Mouse (Mus musculus) G1E (cell line): Measurements from ENCODE around the gene Dtymk. TPM values are rescaled to one million over a fixed set of nuclear protein-coding genes. Genes with fewer than 3 reads are reported as not detected.
"Not testable (repeated sequence)": the region's sequence is repeated elsewhere in the genome, so short reads cannot be mapped to it uniquely, and the experiment has no call there.

Source experiments
- ATAC-seq: 2 replicates; pipeline ENCODE4 v1.8.0; 2016; ENCODE audit warnings: mild to moderate bottlenecking; ENCODE audit not compliant: insufficient number of reproducible peaks, poor library complexity, low FRiP score, severe bottlenecking; ENCODE audit errors: extremely low read depth
- DNase-seq: peaks from one replicate; pipeline ENCODE4 v3.0.0; 2012; ENCODE audit warnings: low spot score
- H3K27me3 ChIP-seq: 2 replicates; pipeline ENCODE4 v1.6.1; 2012; ENCODE audit warnings: mild to moderate bottlenecking, low read length, inconsistent platforms; ENCODE audit not compliant: insufficient read depth
- H3K36me3 ChIP-seq: replicated peaks from 2 replicates; pipeline ENCODE3; 2012; ENCODE audit warnings: mild to moderate bottlenecking, inconsistent platforms
- H3K4me1 ChIP-seq: 2 replicates; pipeline ENCODE4 v1.6.1; 2012; ENCODE audit warnings: low read depth, low read length, inconsistent platforms, mixed read lengths; ENCODE audit not compliant: insufficient read depth
- H3K4me3 ChIP-seq: 2 replicates; pipeline ENCODE4 v1.5.1; 2012; ENCODE audit warnings: low read depth, mild to moderate bottlenecking, inconsistent platforms, low read length, moderate library complexity, mixed read lengths
- H3K9me3 ChIP-seq: replicated peaks from 2 replicates; pipeline ENCODE4 v1.6.1; 2012; ENCODE audit warnings: inconsistent platforms
- CTCF ChIP-seq: IDR thresholded peaks from 2 replicates; pipeline ENCODE4 v1.5.1; 2012; ENCODE audit warnings: low read depth, low read length, inconsistent platforms, mixed read lengths
- GATA1 ChIP-seq: IDR thresholded peaks from 2 replicates; pipeline ENCODE4 v1.6.1; 2012; ENCODE audit warnings: borderline replicate concordance, low read length, inconsistent platforms, mixed read lengths
- GATA2 ChIP-seq: IDR thresholded peaks from 2 replicates; pipeline ENCODE4 v1.6.1; 2012; ENCODE audit warnings: low read depth, low read length, inconsistent platforms, borderline replicate concordance
- POLR2AphosphoS5 ChIP-seq: IDR thresholded peaks from 2 replicates; pipeline ENCODE4 v1.6.1; 2012; ENCODE audit warnings: low read depth, low read length, inconsistent platforms; ENCODE audit not compliant: insufficient replicate concordance
- TAL1 ChIP-seq: conservative IDR thresholded peaks from 2 replicates; pipeline ENCODE4 v1.6.1; 2012; ENCODE audit warnings: low read depth, low read length, inconsistent platforms, mixed read lengths
- polyA plus RNA-seq: library from polyadenylated mRNA; stranded (reverse); fragments of >175 nt; gene quantifications from 2 replicates; pipeline ENCODE4 v1.2.3, GENCODE M21; 2012
- total RNA-seq, 2 experiments: library from RNA; stranded (forward) in 1 of 2; stranded (reverse) in 1 of 2; fragments of 200-1000 nt in 1 of 2; fragments of >200 nt in 1 of 2; fragmentation: Nextera tagmentation in 1 of 2; gene quantifications; 2 replicates each; pipeline ENCODE4 v1.2.3; 2014 to 2017

The Dtymk gene
- total and polyA plus RNA-seq, 3 experiments, result 129 to 414 (median 291) TPM

GRCm38 (mm10) chr1:93834671-93835150 is 33.0 kb upstream of the Dtymk start:
- Histone ChIP-seq H3K4me3 (no peak overlapping the region), H3K27me3 (no peaks in the 10 kb centered on the region), H3K4me1 (peaks cover 10% of the 10 kb centered on the region), H3K36me3 (peaks cover 52% of the 10 kb centered on the region), H3K9me3 (no peaks in the 10 kb centered on the region)
- ATAC-seq (no peak), DNase-seq (peak; percentile 0)
- TF ChIP-seq CTCF, result no peak
- no peak for TF ChIP-seq GATA1
- TF ChIP-seq GATA2, result no peak
- no peak for TF ChIP-seq POLR2AphosphoS5
- TF ChIP-seq TAL1, result no peak

DNA sequence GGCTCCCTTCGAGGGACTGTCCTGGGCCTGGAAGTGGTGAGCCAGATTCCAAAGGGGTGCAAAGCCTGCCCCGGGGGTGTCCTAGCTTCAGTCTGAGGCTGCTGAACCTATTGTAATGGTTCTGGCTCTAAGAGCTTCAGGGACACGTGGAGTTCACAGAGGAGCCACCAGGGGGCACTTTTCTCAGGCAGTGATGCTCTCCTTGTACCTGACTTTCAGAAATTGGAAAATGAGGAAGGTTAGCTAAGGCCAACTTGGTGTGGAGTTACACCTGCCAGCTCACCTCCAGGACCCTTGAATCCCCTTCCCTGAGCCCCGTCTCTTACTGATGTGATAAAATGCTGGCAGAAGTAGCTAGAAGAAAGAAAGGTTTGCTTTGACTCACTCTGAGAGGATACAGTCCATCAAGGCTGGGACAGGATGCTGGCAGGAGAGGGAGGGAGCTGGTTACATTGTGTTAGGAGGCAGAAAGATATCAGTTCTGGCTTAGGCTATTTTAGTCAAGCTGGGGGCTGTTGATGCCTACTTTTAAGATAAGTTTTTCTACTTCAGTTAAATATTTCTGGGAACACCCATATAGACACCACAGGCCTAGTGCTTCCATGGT is 31.1 kb upstream of the Dtymk start:
- not testable (repeated sequence) for H3K27me3 ChIP-seq, H3K4me3 ChIP-seq, H3K9me3 ChIP-seq, DNase-seq
- Histone ChIP-seq H3K36me3 (peaks cover 56% of the 10 kb centered on the region), H3K4me1 (peaks cover 13% of the 10 kb centered on the region)
- 0 out of 2 replicates have a peak, but pooled peaks have one; percentile 15 for TF ChIP-seq CTCF
- peak; percentile 66 for ATAC-seq

- H3K4me3 ChIP-seq, result peak overlapping the region; percentile 78
- no peak for DNase-seq
- ATAC-seq, result no peak
- H3K4me1 ChIP-seq, result peaks cover 35% of the 10 kb centered on the region
- TF ChIP-seq TAL1 (no peak), POLR2AphosphoS5 (no peak), CTCF (no peak), GATA1 (no peak), GATA2 (no peak)
- H3K36me3 ChIP-seq, result peaks cover 49% of the 10 kb centered on the region
- no peaks in the 10 kb centered on the region for H3K27me3 ChIP-seq
- H3K9me3 ChIP-seq, result no peaks in the 10 kb centered on the region
These were observed 24.8 kb upstream of the Dtymk start for GRCm38 (mm10) chr1:93826540-93826835.

DNA sequence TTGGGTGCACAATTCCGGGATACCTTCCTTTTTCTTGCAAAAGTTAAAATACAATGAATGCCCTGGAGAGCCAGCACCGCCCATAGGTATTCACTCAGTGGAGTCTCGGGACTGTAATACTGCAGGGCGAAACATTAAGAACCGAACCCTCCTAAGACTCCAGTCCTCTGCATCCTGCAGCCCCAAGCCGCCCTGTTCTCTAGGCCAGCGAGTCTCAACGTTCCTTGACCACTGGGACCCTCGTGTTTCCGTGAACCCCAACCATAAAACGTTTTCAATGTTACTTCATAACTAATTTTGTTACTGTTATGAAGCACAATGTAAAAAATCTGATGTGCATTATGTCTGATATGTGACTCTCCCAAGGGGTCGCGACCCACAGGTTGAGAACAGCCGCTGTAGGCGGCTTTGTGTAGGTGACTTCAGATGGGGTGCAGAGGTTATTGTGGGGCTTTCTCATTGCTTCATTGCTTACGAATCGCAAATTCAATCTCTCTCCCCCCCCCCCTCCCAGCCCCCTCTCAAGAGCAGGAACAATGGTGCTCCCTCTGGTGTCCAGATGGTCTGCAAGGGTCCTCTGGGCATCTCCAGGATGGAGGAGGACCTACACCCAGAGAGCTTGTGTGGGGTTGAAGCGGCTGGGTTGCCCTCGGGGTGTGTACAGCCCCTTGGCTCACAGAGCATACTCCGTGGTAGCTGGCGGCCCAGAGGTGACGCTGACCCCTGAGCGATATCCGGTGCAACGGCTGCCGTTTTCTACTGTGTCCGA is 24.2 kb upstream of the Dtymk start:
- no peaks in the 10 kb centered on the region for H3K27me3 ChIP-seq
- no peak for ATAC-seq
- peaks cover 54% of the 10 kb centered on the region for H3K36me3 ChIP-seq
- TF ChIP-seq GATA1, result no peak
- TF ChIP-seq CTCF, result no peak
- TF ChIP-seq POLR2AphosphoS5, result no peak
- TF ChIP-seq GATA2, result no peak
- TF ChIP-seq TAL1, result no peak
- H3K4me3 ChIP-seq, result peak overlapping the region; percentile 78
- no peaks in the 10 kb centered on the region for H3K9me3 ChIP-seq
- peaks cover 35% of the 10 kb centered on the region for H3K4me1 ChIP-seq
- peak; percentile 38 for DNase-seq

- Histone ChIP-seq H3K27me3 (no peaks in the 10 kb centered on the region), H3K4me1 (peaks cover 35% of the 10 kb centered on the region), H3K9me3 (no peaks in the 10 kb centered on the region), H3K36me3 (peaks cover 61% of the 10 kb centered on the region), H3K4me3 (peak overlapping the region; percentile 78)
- ATAC-seq (peak; percentile 90), DNase-seq (peak; percentile 96)
- TF ChIP-seq GATA1 (no peak), POLR2AphosphoS5 (peak; percentile 94)
These were observed 23.5 kb upstream of the Dtymk start for GRCm38 (mm10) chr1:93825105-93825674.

- no peaks in the 10 kb centered on the region for H3K27me3 ChIP-seq
- H3K36me3 ChIP-seq, result peaks cover 61% of the 10 kb centered on the region
- H3K4me3 ChIP-seq, result peak within 1 kb of the TSS; percentile 78
- no peak for TF ChIP-seq CTCF
- TF ChIP-seq GATA1, result no peak
- TF ChIP-seq POLR2AphosphoS5, result no peak
- no peak for TF ChIP-seq TAL1
- TF ChIP-seq GATA2, result no peak
- 0 out of 2 replicates have a peak, but pooled peaks have one; percentile 0 for ATAC-seq
- peak; percentile 37 for DNase-seq
- peaks cover 35% of the 10 kb centered on the region for H3K4me1 ChIP-seq
- H3K9me3 ChIP-seq, result no peaks in the 10 kb centered on the region
These were observed 22.9 kb upstream of the Dtymk start, which contains the start of gene D2hgdh for GRCm38 (mm10) chr1:93824609-93825008. Gene D2hgdh (plus strand): TSS chr1:93824909.
